Mouse (Mus musculus): ENCODE results near the gene Wdr20. TPM values are rescaled to one million over a fixed set of nuclear protein-coding genes. Genes with fewer than 3 reads are reported as not detected.

The Wdr20 gene
- total and polyA plus RNA-seq, 3 experiments, result 16.4 to 47.1 (median 28.5) TPM

DNA sequence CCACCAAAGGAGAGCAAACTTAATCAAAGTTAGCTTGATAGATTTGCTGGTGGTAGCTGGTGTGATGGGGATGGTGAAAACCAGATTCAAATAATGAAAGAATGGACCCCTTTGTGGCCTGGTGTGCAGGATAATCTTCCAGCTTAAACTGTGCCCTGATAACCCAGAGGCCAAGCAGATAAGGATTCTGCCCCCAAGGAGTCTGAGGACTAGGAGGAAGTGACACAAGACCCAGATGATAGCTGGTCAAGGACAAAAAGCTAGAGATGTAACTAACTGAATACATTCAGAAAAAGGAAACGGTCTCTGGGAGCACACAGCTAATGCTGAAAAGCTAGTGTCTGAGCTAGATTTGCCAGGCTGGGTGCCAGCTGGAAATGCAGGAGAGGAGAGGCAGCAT is 114.2 kb downstream of the Wdr20 start:
- DNase-seq (ENCODE audit: low spot score) (peak; percentile 58), ATAC-seq (ENCODE audit: extremely low read depth, insufficient number of reproducible peaks, low FRiP score, poor library complexity, severe bottlenecking) (peak; percentile 42)
- H3K4me1 ChIP-seq (ENCODE audit: insufficient read depth, low read depth, low read length), result peaks cover 50% of the 10 kb centered on the region

More for the DNA sequence above, 114.2 kb downstream of the Wdr20 start:
- Histone ChIP-seq H3K4me3 (ENCODE audit: low read depth, low read length) (no peak overlapping the region), H3K27me3 (ENCODE audit: insufficient read depth, low read length) (peaks cover 23% of the 10 kb centered on the region), H3K36me3 (replicated peaks) (peaks cover 21% of the 10 kb centered on the region), H3K9me3 (replicated peaks) (no peaks in the 10 kb centered on the region)
- TF ChIP-seq POLR2AphosphoS5 (IDR thresholded peaks at IDR 0.05; ENCODE audit: insufficient replicate concordance, low read depth, low read length), result no peak
- TF ChIP-seq GATA2 (IDR thresholded peaks at IDR 0.05; ENCODE audit: borderline replicate concordance, low read depth, low read length), result no peak
- no peak for TF ChIP-seq GATA1 (IDR thresholded peaks at IDR 0.05; ENCODE audit: borderline replicate concordance, low read length)
- TF ChIP-seq CTCF (IDR thresholded peaks at IDR 0.05; ENCODE audit: low read depth, low read length), result no peak
- no peak for TF ChIP-seq TAL1 (conservative IDR thresholded peaks at IDR 0.05; ENCODE audit: low read depth, low read length)

Other genes starting within 250 kb of the Wdr20 start
- 344 and 349 TPM in 2 replicates for gene Dync1h1, start 136.5 kb upstream of the Wdr20 start, total RNA-seq (2014; fragmentation: Nextera tagmentation)
- gene Dync1h1, start 136.5 kb upstream of the Wdr20 start, total RNA-seq (2017), result 112 and 118 TPM in 2 replicates
- 231 and 251 TPM in 2 replicates for gene Dync1h1, start 136.5 kb upstream of the Wdr20 start, polyA plus RNA-seq (2012)
- not detected in 2 replicates for gene 1700001K19Rik, start 55.3 kb upstream of the Wdr20 start, total RNA-seq (2014; fragmentation: Nextera tagmentation)
- 0.17 TPM in 1 of 2 replicates, not detected in the other for gene 1700001K19Rik, start 55.3 kb upstream of the Wdr20 start, total RNA-seq (2017)
- gene 1700001K19Rik, start 55.3 kb upstream of the Wdr20 start, polyA plus RNA-seq (2012), result not detected in 2 replicates
- gene Hsp90aa1, start 35.2 kb upstream of the Wdr20 start, total RNA-seq (2014; fragmentation: Nextera tagmentation), result 1,636 and 2,110 TPM in 2 replicates
- gene Hsp90aa1, start 35.2 kb upstream of the Wdr20 start, total RNA-seq (2017), result 2,016 and 2,418 TPM in 2 replicates
- 197 and 458 TPM in 2 replicates for gene Hsp90aa1, start 35.2 kb upstream of the Wdr20 start, polyA plus RNA-seq (2012)
- 0.49 and 3.3 TPM in 2 replicates for gene Mok, start 103.0 kb downstream of the Wdr20 start, total RNA-seq (2014; fragmentation: Nextera tagmentation)
- 0.76 and 0.93 TPM in 2 replicates for gene Mok, start 103.0 kb downstream of the Wdr20 start, total RNA-seq (2017)
- 0.41 and 0.62 TPM in 2 replicates for gene Mok, start 103.0 kb downstream of the Wdr20 start, polyA plus RNA-seq (2012)
- 4.7 and 8.1 TPM in 2 replicates for gene Zfp839, start 112.3 kb downstream of the Wdr20 start, total RNA-seq (2014; fragmentation: Nextera tagmentation)
- 7.9 and 16.0 TPM in 2 replicates for gene Zfp839, start 112.3 kb downstream of the Wdr20 start, total RNA-seq (2017)
- 7.0 and 8.0 TPM in 2 replicates for gene Zfp839, start 112.3 kb downstream of the Wdr20 start, polyA plus RNA-seq (2012)
- 78.8 and 82.8 TPM in 2 replicates for gene Cinp, start 151.2 kb downstream of the Wdr20 start, total RNA-seq (2014; fragmentation: Nextera tagmentation)
- 127 and 134 TPM in 2 replicates for gene Cinp, start 151.2 kb downstream of the Wdr20 start, total RNA-seq (2017)
- 14.0 and 23.4 TPM in 2 replicates for gene Cinp, start 151.2 kb downstream of the Wdr20 start, polyA plus RNA-seq (2012)
- gene Tecpr2, start 151.3 kb downstream of the Wdr20 start, total RNA-seq (2014; fragmentation: Nextera tagmentation), result 9.2 and 13.9 TPM in 2 replicates
- 7.7 and 8.7 TPM in 2 replicates for gene Tecpr2, start 151.3 kb downstream of the Wdr20 start, total RNA-seq (2017)
- gene Tecpr2, start 151.3 kb downstream of the Wdr20 start, polyA plus RNA-seq (2012), result 4.5 and 5.6 TPM in 2 replicates
- 2.6 and 3.5 TPM in 2 replicates for gene Ankrd9, start 241.1 kb downstream of the Wdr20 start, total RNA-seq (2014; fragmentation: Nextera tagmentation)
- gene Ankrd9, start 241.1 kb downstream of the Wdr20 start, total RNA-seq (2017), result 7.5 and 16.0 TPM in 2 replicates
- 16.5 and 19.3 TPM in 2 replicates for gene Ankrd9, start 241.1 kb downstream of the Wdr20 start, polyA plus RNA-seq (2012)